Mouse (Mus musculus): ENCODE results near the gene Cnfn. TPM values are rescaled to one million over a fixed set of nuclear protein-coding genes. Genes with fewer than 3 reads are reported as not detected.
A peak's percentile ranks its signal among the peaks of the same experiment; 100 is the strongest.

Gene Cnfn
- polyA plus RNA-seq, 1 experiment, result not detected

DNA sequence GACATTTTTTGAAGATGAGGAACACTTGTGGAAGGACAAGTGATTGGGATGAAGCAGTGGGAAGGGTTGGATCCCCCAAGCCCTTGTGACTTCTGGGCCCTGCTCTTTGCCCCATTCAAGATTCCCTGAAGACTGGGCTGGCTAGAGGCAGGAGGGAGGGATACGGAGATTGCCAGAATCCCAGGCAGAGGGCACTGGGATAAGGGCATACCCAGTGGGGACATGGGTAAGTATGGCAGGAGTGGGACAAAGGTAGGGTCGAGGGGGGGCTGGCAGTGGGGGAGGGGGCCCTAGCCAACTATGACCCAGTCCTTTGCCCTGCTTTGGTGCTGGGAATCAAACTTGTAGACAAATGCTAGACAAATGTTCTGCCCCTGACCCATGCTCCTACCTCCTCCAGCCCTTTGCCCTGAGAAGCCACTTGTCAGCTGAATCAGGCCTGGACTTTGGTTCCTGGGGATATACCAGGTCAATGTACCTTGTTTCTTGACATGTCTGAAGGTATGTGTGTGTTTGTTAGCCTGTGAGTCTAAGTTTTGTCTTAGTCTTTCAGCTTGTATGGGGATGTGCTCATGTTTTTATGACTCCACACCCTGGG, 22.4 kb upstream of the Cnfn start:
- TF ChIP-seq POLR2A (IDR thresholded peaks at IDR 0.05; ENCODE audit: extremely low read depth, insufficient read depth, low read length), result no peak
- no peak for TF ChIP-seq CTCF (IDR thresholded peaks at IDR 0.05; ENCODE audit: extremely low read depth, insufficient read depth, low read length)
- peaks cover 8% of the 10 kb centered on the region for H3K4me1 ChIP-seq (ENCODE audit: control insufficient read depth, insufficient read depth, low read length)
- no peak overlapping the region for H3K4me3 ChIP-seq (ENCODE audit: insufficient read depth, low read length)
- no peak overlapping the region for H3K27ac ChIP-seq (ENCODE audit: insufficient read depth, low read length)

DNA sequence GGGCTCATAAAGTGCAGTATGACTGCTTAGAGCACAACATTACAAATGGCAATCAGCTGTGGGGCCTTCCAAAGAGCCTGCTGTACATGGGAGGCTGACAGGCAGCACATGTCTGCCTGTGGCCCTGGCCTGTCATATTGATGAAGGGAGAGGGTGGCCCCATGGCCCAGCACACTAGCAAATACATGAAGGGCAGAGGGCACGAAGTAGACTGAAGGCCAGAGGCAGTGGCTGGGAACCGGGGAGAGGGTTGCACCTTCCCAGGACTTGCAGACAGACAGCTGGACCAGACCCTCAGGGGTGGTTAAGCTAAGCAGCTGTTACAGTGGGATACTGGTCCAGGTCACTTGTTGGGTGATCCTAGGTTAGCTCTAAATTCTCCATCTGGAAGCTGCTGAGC, 21.5 kb upstream of the Cnfn start:
- no peak overlapping the region for H3K4me3 ChIP-seq (ENCODE audit: insufficient read depth, low read length)
- TF ChIP-seq CTCF (IDR thresholded peaks at IDR 0.05; ENCODE audit: extremely low read depth, insufficient read depth, low read length) (no peak), POLR2A (IDR thresholded peaks at IDR 0.05; ENCODE audit: extremely low read depth, insufficient read depth, low read length) (no peak)
- H3K4me1 ChIP-seq (ENCODE audit: control insufficient read depth, insufficient read depth, low read length), result peaks cover 8% of the 10 kb centered on the region
- peak overlapping the region; percentile 32; the same call in 1 of the 2 replicates for H3K27ac ChIP-seq (ENCODE audit: insufficient read depth, low read length)

DNA sequence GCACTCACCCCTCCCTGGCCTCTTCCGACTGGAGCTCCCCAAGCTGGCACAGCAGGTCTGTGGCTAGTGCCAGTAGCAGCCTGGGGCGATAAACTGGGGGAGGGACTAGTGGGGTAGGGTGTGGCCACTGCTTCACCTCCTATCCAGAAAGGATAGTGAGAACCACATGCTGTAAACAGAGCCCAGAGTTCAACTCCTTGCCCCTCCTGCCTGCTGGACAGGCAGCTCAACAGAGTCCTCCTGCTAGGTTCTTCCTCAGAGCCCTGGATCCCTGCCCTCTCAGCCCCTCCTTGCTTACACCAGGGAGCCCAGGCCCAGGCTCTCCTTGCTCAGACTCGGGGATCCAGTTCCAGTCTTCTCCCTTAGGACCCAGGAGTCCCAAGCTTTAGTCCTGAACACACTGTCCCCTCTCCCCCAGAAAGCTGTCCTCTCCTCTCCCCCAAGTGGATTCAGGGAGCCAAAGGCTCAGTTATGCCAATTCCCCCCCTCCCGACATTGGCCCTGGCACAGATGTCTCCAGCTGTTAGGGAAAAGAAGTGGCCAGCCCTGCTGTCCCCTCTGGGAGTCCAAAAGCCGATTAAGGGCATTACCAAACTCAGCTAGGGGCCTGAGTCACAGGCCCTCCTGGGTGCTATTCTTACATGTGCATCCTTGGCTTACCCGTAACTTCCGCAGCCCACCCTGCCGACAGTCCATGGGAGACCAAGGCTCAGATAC, 20.7 kb upstream of the Cnfn start:
- TF ChIP-seq CTCF (IDR thresholded peaks at IDR 0.05; ENCODE audit: extremely low read depth, insufficient read depth, low read length), result no peak
- TF ChIP-seq POLR2A (IDR thresholded peaks at IDR 0.05; ENCODE audit: extremely low read depth, insufficient read depth, low read length), result no peak
- H3K4me1 ChIP-seq (ENCODE audit: control insufficient read depth, insufficient read depth, low read length), result peaks cover 8% of the 10 kb centered on the region
- peak overlapping the region; percentile 72 for H3K27ac ChIP-seq (ENCODE audit: insufficient read depth, low read length)

DNA sequence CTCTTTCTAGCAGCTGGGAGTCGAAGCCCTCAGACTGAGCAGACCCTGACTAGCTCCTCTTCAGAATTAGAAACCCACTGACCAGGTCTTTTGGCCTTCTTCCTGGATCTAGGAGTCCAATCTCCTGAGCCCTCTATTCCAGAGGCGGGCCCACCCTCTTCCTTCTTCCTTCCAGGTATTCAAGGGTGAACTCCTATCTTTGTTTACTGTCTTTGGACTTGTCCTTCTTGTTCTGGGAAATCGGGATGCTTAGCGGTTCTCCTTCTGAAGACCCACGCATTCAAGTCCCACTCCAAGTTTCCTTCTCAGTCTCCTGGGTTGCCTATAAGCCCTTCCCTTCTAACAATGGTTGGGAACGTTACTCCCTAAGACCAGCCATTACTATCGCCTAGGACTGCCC, 19.4 kb upstream of the Cnfn start:
- H3K4me3 ChIP-seq (ENCODE audit: insufficient read depth, low read length), result no peak overlapping the region
- TF ChIP-seq CTCF (IDR thresholded peaks at IDR 0.05; ENCODE audit: extremely low read depth, insufficient read depth, low read length), result no peak
- no peak for TF ChIP-seq POLR2A (IDR thresholded peaks at IDR 0.05; ENCODE audit: extremely low read depth, insufficient read depth, low read length)
- H3K4me1 ChIP-seq (ENCODE audit: control insufficient read depth, insufficient read depth, low read length), result peaks cover 7% of the 10 kb centered on the region
- H3K27ac ChIP-seq (ENCODE audit: insufficient read depth, low read length), result no peak overlapping the region

More for the DNA sequence above, 20.7 kb upstream of the Cnfn start:
- no peak overlapping the region for H3K4me3 ChIP-seq (ENCODE audit: insufficient read depth, low read length)

DNA sequence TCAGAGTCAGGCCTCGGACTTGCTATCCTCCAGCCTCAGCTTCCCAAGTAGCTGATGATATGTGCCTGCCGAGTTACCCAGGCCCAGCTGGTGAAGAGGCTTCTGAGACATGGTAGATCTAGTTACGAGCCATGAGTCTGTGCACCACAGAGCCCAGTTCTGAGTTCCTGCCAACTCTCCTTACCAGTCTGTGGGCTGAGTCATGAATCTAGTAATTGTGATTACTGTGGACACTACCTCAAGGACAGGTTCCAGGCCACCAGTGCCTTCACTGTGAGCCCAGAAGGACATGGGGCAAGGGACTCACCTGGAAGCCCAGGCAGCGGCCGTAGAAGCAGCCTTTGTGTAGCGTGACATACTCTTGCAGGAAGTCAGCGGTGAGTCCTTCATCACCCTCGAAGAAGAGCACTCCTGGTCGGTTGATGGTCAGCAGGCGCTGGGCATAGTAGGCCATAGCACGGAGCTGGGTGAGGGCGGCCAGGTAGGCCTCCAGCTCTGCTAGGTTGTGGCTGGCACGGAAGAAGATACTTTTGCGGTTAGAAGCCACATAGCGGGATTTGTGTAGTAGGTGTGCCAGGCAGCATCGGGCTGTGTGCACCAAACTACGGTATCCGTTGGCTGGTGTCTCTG, 18.4 kb upstream of the Cnfn start:
- H3K27ac ChIP-seq (ENCODE audit: insufficient read depth, low read length), result no peak overlapping the region
- no peak for TF ChIP-seq POLR2A (IDR thresholded peaks at IDR 0.05; ENCODE audit: extremely low read depth, insufficient read depth, low read length)
- no peak for TF ChIP-seq CTCF (IDR thresholded peaks at IDR 0.05; ENCODE audit: extremely low read depth, insufficient read depth, low read length)
- peaks cover 4% of the 10 kb centered on the region; the same call in 1 of the 2 replicates for H3K4me1 ChIP-seq (ENCODE audit: control insufficient read depth, insufficient read depth, low read length)
- 0 out of 2 replicates have a peak overlapping the region, but pooled peaks have one; percentile 3 for H3K4me3 ChIP-seq (ENCODE audit: insufficient read depth, low read length)

DNA sequence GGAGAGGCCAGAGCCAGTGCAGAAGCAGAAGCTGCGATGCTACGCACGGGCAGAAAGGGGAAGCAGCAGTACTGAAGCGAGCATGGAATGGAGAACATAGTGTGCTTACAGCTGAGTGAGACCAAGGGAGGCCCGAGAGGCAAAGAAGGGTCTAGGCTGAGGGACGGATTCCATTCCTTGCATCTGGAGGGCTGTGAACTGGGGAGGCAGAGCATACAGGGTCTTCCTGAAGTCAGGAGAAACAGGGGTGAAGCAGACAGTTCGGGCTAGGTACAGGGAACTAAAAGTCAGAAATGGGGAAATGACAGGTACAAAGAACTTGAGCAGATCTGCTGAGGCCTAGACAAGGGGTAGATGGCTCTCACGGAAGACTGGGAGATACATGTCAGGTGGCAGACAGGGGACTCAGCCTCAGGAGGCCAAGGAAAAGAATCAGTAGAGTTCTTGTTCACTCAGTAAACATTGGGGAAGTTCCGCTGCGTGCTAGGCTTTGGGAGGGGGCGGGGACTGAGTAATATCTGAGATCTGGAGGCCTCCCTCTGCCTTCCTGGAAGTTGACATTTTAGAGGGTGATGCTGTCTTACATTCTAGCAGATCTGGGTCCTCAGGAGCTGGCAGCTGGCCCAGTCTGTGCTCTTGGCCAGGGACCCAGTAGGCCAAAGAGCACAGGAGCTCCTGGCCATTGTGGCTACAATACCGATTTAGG, 16.5 kb upstream of the Cnfn start:
- Histone ChIP-seq H3K27ac (ENCODE audit: insufficient read depth, low read length) (peak overlapping the region; percentile 8; the same call in 1 of the 2 replicates), H3K4me1 (ENCODE audit: control insufficient read depth, insufficient read depth, low read length) (no peaks in the 10 kb centered on the region), H3K4me3 (ENCODE audit: insufficient read depth, low read length) (no peak overlapping the region)
- TF ChIP-seq POLR2A (IDR thresholded peaks at IDR 0.05; ENCODE audit: extremely low read depth, insufficient read depth, low read length), result no peak
- TF ChIP-seq CTCF (IDR thresholded peaks at IDR 0.05; ENCODE audit: extremely low read depth, insufficient read depth, low read length), result no peak

DNA sequence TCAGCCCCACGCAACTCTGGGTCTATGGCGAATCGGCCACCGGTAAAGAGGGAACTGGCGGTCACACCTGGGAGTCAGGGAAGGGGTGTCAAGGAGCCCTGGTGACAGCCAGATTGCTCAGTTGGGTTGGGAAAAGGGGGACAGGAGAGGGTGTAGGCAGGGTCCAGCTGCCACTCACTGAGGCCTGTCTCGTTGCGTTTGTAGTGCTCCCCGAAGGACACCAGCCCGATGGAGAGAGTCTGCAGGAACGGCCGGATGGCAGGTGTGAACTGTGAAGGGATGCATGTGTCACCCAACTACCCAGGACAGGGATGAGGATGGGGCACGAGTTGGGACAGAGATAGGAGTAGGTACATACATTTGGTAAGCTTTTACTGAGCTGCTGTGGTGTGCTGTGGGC, 15.7 kb upstream of the Cnfn start:
- TF ChIP-seq POLR2A (IDR thresholded peaks at IDR 0.05; ENCODE audit: extremely low read depth, insufficient read depth, low read length) (no peak), CTCF (IDR thresholded peaks at IDR 0.05; ENCODE audit: extremely low read depth, insufficient read depth, low read length) (no peak)
- H3K4me3 ChIP-seq (ENCODE audit: insufficient read depth, low read length), result no peak overlapping the region
- no peak overlapping the region for H3K27ac ChIP-seq (ENCODE audit: insufficient read depth, low read length)
- no peaks in the 10 kb centered on the region for H3K4me1 ChIP-seq (ENCODE audit: control insufficient read depth, insufficient read depth, low read length)

DNA sequence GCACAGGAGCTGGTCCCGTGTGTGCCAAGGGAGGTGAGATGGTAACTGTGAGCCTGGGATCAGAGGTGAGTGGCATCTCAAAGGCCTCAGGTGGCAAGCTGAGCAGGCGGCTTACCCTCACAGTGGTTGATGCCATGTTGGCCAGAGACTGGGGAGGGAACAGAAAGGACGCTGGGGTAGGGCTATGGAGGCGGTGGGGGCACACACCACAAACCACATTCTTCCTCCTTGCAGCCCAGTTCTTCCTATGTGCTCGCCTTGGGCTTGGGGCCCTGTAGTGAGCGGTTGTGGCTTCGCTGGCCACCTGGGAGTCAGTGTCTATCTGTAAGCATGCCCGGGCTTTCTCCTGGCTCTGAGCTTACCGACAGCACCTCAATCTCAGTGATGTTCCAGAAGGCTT, 15.3 kb upstream of the Cnfn start:
- Histone ChIP-seq H3K27ac (ENCODE audit: insufficient read depth, low read length) (no peak overlapping the region), H3K4me1 (ENCODE audit: control insufficient read depth, insufficient read depth, low read length) (no peaks in the 10 kb centered on the region), H3K4me3 (ENCODE audit: insufficient read depth, low read length) (no peak overlapping the region)
- TF ChIP-seq CTCF (IDR thresholded peaks at IDR 0.05; ENCODE audit: extremely low read depth, insufficient read depth, low read length) (no peak), POLR2A (IDR thresholded peaks at IDR 0.05; ENCODE audit: extremely low read depth, insufficient read depth, low read length) (no peak)

DNA sequence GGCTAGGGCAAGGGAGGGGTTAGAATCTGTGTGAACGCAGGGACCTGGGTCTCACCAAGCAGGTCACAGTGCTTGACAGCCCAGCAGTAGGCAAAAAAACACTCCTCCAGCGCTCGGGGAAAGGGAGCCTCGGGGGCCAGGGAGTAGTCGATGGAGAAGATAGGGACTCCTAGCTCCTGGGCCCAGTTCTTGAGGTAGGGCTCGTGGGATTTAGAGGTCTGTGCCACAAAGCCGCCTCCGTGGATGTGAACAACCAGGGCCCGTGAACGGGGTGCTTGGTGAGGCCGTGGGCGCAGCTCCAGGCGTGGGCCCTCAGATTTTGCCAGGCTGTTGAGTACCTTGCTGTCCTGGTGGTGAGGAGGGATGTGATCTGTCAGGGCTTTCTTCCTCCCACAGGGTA, 14.8 kb upstream of the Cnfn start:
- no peak overlapping the region for H3K27ac ChIP-seq (ENCODE audit: insufficient read depth, low read length)
- H3K4me1 ChIP-seq (ENCODE audit: control insufficient read depth, insufficient read depth, low read length), result peaks cover under 1% of the 10 kb centered on the region; the same call in 1 of the 2 replicates
- H3K4me3 ChIP-seq (ENCODE audit: insufficient read depth, low read length), result no peak overlapping the region
- no peak for TF ChIP-seq POLR2A (IDR thresholded peaks at IDR 0.05; ENCODE audit: extremely low read depth, insufficient read depth, low read length)
- TF ChIP-seq CTCF (IDR thresholded peaks at IDR 0.05; ENCODE audit: extremely low read depth, insufficient read depth, low read length), result no peak
